Mouse (Mus musculus) thymus, adult 2 months (tissue): ENCODE measurements around the gene Pacrg. TPM values are rescaled to one million over a fixed set of nuclear protein-coding genes. Genes with fewer than 3 reads are reported as not detected.

Experiments
- DNase-seq: peaks from one replicate; pipeline ENCODE4 v3.0.0; 2021
- H3K27ac ChIP-seq: fragments of 200-500 bp; 2 replicates; pipeline ENCODE4 v1.5.1; 2012; ENCODE audit warnings: low read length, control low read depth; ENCODE audit not compliant: control insufficient read depth, insufficient read depth
- H3K27me3 ChIP-seq: fragments of 200-500 bp; 2 replicates; pipeline ENCODE4 v1.6.1; 2012; ENCODE audit warnings: mild to moderate bottlenecking, low read length, moderate library complexity, mixed read lengths; ENCODE audit not compliant: control insufficient read depth, insufficient read depth
- H3K36me3 ChIP-seq: fragments of 200-500 bp; 2 replicates; pipeline ENCODE4 v1.6.1; 2012; ENCODE audit warnings: mild to moderate bottlenecking, low read length, moderate library complexity; ENCODE audit not compliant: control insufficient read depth, insufficient read depth
- H3K4me1 ChIP-seq: fragments of 200-500 bp; replicated peaks from 2 replicates; pipeline ENCODE4 v1.6.1; 2012; ENCODE audit warnings: low read length; ENCODE audit not compliant: control insufficient read depth, insufficient read depth
- H3K4me3 ChIP-seq: fragments of 200-500 bp; 2 replicates; pipeline ENCODE4 v1.5.1; 2012; ENCODE audit warnings: mild to moderate bottlenecking, low read length, control low read depth, moderate library complexity; ENCODE audit not compliant: control insufficient read depth, insufficient read depth
- CTCF ChIP-seq: fragments of 200-500 bp; IDR thresholded peaks from 2 replicates; pipeline ENCODE4 v1.5.1; 2012; ENCODE audit warnings: mild to moderate bottlenecking, control low read depth, low read length, moderate library complexity, borderline replicate concordance; ENCODE audit not compliant: control insufficient read depth, poor library complexity, insufficient read depth; ENCODE audit errors: extremely low read depth
- POLR2A ChIP-seq: fragments of 200-500 bp; IDR thresholded peaks from 2 replicates; pipeline ENCODE4 v1.6.1; 2012; ENCODE audit warnings: mild to moderate bottlenecking, low read length, control low read depth, moderate library complexity; ENCODE audit not compliant: control insufficient read depth, poor library complexity, insufficient read depth; ENCODE audit errors: extremely low read depth
- WGBS: fragments of 180-500 bp; shearing (Covaris S2); methylation state at CpG from one replicate; pipeline ENCODE4 v1.1.7; 2018; 5-methylcytosine and 5-hydroxymethylcytosine counted together
- polyA plus RNA-seq: library from polyadenylated mRNA; depleted of rRNA; stranded (reverse); fragments of >200 nt; gene quantifications from 2 replicates; pipeline ENCODE4 v1.2.3, GENCODE M21; 2012

Pacrg gene
- polyA plus RNA-seq, 1 experiment = 0.34 TPM

GRCm38 (mm10) chr17:10469874-10470568 is 370.1 kb downstream of the Pacrg start:
- no peak for TF ChIP-seq POLR2A
- 91% methylated on average over 9 of the region's 9 CpGs for WGBS
- H3K4me3 ChIP-seq = no peak overlapping the region
- H3K4me1 ChIP-seq = no peaks in the 10 kb centered on the region
- no peaks in the 10 kb centered on the region for H3K27me3 ChIP-seq
- no peak for DNase-seq
- H3K36me3 ChIP-seq = no peaks in the 10 kb centered on the region
- no peak overlapping the region for H3K27ac ChIP-seq

- WGBS = 93% methylated on average over 3 of the region's 3 CpGs
- Histone ChIP-seq H3K27ac (no peak overlapping the region), H3K36me3 (no peaks in the 10 kb centered on the region), H3K27me3 (no peaks in the 10 kb centered on the region), H3K4me3 (no peak overlapping the region), H3K4me1 (no peaks in the 10 kb centered on the region)
- DNase-seq = no peak
- TF ChIP-seq POLR2A (no peak), CTCF (no peak)
Observed at GRCm38 (mm10) chr17:10467102-10467501, 373.0 kb downstream of the Pacrg start.

- TF ChIP-seq POLR2A (no peak), CTCF (no peak)
- Histone ChIP-seq H3K36me3 (no peaks in the 10 kb centered on the region), H3K27me3 (no peaks in the 10 kb centered on the region), H3K4me3 (no peak overlapping the region), H3K4me1 (no peaks in the 10 kb centered on the region), H3K27ac (no peak overlapping the region)
- 94% methylated on average over 6 of the region's 6 CpGs for WGBS
- DNase-seq = no peak
Observed at GRCm38 (mm10) chr17:10465467-10465866, 374.6 kb downstream of the Pacrg start.

GRCm38 (mm10) chr17:10464700-10465099 is 375.4 kb downstream of the Pacrg start:
- Histone ChIP-seq H3K27ac (no peak overlapping the region), H3K27me3 (no peaks in the 10 kb centered on the region), H3K36me3 (no peaks in the 10 kb centered on the region), H3K4me3 (no peak overlapping the region), H3K4me1 (no peaks in the 10 kb centered on the region)
- no peak for TF ChIP-seq POLR2A
- TF ChIP-seq CTCF = no peak
- WGBS = 81% methylated on average over 3 of the region's 3 CpGs
- no peak for DNase-seq

- Histone ChIP-seq H3K27me3 (no peaks in the 10 kb centered on the region), H3K36me3 (no peaks in the 10 kb centered on the region), H3K27ac (no peak overlapping the region), H3K4me1 (no peaks in the 10 kb centered on the region), H3K4me3 (no peak overlapping the region)
- no peak for DNase-seq
- 90% methylated on average over 3 of the region's 3 CpGs for WGBS
- TF ChIP-seq CTCF (no peak), POLR2A (no peak)
Observed at GRCm38 (mm10) chr17:10463626-10464025, 376.5 kb downstream of the Pacrg start.

- Histone ChIP-seq H3K27ac (no peak overlapping the region), H3K4me3 (no peak overlapping the region), H3K36me3 (no peaks in the 10 kb centered on the region), H3K27me3 (no peaks in the 10 kb centered on the region), H3K4me1 (no peaks in the 10 kb centered on the region)
- no peak for TF ChIP-seq POLR2A
- TF ChIP-seq CTCF = no peak
- no peak for DNase-seq
- 95% methylated on average over 4 of the region's 4 CpGs for WGBS
Observed at GRCm38 (mm10) chr17:10460916-10461315, 379.2 kb downstream of the Pacrg start.

GRCm38 (mm10) chr17:10458743-10459142 is 381.4 kb downstream of the Pacrg start:
- DNase-seq = no peak
- no peaks in the 10 kb centered on the region for H3K4me1 ChIP-seq
- no peaks in the 10 kb centered on the region for H3K36me3 ChIP-seq

More at GRCm38 (mm10) chr17:10458743-10459142, 381.4 kb downstream of the Pacrg start:
- TF ChIP-seq CTCF (no peak), POLR2A (no peak)
- H3K4me3 ChIP-seq = no peak overlapping the region
- no peak overlapping the region for H3K27ac ChIP-seq
- H3K27me3 ChIP-seq = no peaks in the 10 kb centered on the region
